Mouse (Mus musculus) lung, embryonic 16.5 days (tissue): Measurements from ENCODE around the gene Adamts17. TPM values are rescaled to one million over a fixed set of nuclear protein-coding genes. Genes with fewer than 3 reads are reported as not detected.
A peak's percentile ranks its signal among the peaks of the same experiment; 100 is the strongest.

Experiments used
- ATAC-seq: fragments of 200-750 bp; cut with Nextera tagmentation; 2 replicates; pipeline ENCODE4 v1.8.0; 2017; ENCODE audit warnings: low read depth, mild to moderate bottlenecking, moderate library complexity
- H3K27ac ChIP-seq: fragments of 300-500 bp; sonication (generic); 2 replicates; pipeline ENCODE4 v1.5.1; 2014; ENCODE audit warnings: mild to moderate bottlenecking, control low read depth, low read length
- H3K27me3 ChIP-seq: fragments of 300-500 bp; sonication (generic); 2 replicates; pipeline ENCODE4 v1.6.1; 2014; ENCODE audit warnings: low read depth, low read length, mixed read lengths; ENCODE audit not compliant: control insufficient read depth, insufficient read depth
- H3K36me3 ChIP-seq: fragments of 300-500 bp; sonication (generic); 2 replicates; pipeline ENCODE4 v1.6.1; 2014; ENCODE audit warnings: low read length; ENCODE audit not compliant: control insufficient read depth, insufficient read depth
- H3K4me1 ChIP-seq: fragments of 300-500 bp; sonication (generic); replicated peaks from 2 replicates; pipeline ENCODE4 v1.6.1; 2014; ENCODE audit warnings: low read length, mixed read lengths; ENCODE audit not compliant: control insufficient read depth, insufficient read depth
- H3K4me2 ChIP-seq: fragments of 300-500 bp; sonication (generic); 2 replicates; pipeline ENCODE4 v1.6.1; 2014; ENCODE audit warnings: low read depth, low read length, control low read depth
- H3K4me3 ChIP-seq: fragments of 300-500 bp; sonication (generic); 2 replicates; pipeline ENCODE4 v1.5.1; 2014; ENCODE audit warnings: mild to moderate bottlenecking, low read length, control low read depth
- H3K9ac ChIP-seq: fragments of 300-500 bp; sonication (generic); 2 replicates; pipeline ENCODE4 v1.6.1; 2014; ENCODE audit warnings: low read length, control low read depth
- H3K9me3 ChIP-seq: fragments of 300-500 bp; sonication (generic); 2 replicates; pipeline ENCODE4 v1.6.1; 2016; ENCODE audit warnings: low read length; ENCODE audit not compliant: control insufficient read depth
- WGBS: fragments of 180-500 bp; shearing (Covaris S2); extraction: QIAGEN DNeasy Blood & Tissue Kit; methylation state at CpG from one replicate; pipeline ENCODE4 v1.1.7; 2014; 5-methylcytosine and 5-hydroxymethylcytosine counted together
- polyA plus RNA-seq: library from polyadenylated mRNA; unstranded; fragments of >200 nt; fragmentation: Nextera tagmentation; extraction: Ambion mirVana; gene quantifications from 2 replicates; pipeline ENCODE4 v1.2.1, GENCODE M21; 2015

Gene Adamts17
- polyA plus RNA-seq, 1 experiment from 2014 or later: 15.4 TPM

DNA sequence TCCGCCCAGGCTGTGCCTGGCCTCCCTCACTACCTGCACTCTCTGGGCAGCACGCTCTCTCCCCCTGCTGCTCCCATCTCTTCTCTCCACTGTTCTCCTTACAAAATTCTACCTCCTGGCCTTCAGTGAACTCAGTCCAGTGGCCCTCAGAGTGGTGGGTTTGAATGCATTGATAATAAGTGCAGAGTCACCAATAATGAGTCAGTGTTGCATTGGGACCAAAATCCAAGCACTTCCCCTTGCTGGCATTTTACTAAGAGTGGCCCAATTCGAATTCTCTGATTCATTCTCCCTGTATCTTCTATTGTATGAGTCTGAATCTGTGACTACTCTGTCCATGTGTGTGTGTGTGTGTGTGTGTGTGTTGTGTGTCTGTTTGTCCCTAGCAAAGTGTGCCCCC lies 32.7 kb upstream of the Adamts17 start:
- no peaks in the 10 kb centered on the region for H3K27me3 ChIP-seq
- no peaks in the 10 kb centered on the region; the same call in 1 of the 2 replicates for H3K4me1 ChIP-seq
- no peak overlapping the region for H3K4me3 ChIP-seq
- no peak overlapping the region for H3K9ac ChIP-seq
- no peak overlapping the region for H3K27ac ChIP-seq
- no peak for ATAC-seq
- H3K36me3 ChIP-seq: no peaks in the 10 kb centered on the region
- no peak overlapping the region for H3K4me2 ChIP-seq
- WGBS: 66% methylated on average over 3 of the region's 3 CpGs
- no peaks in the 10 kb centered on the region for H3K9me3 ChIP-seq

DNA sequence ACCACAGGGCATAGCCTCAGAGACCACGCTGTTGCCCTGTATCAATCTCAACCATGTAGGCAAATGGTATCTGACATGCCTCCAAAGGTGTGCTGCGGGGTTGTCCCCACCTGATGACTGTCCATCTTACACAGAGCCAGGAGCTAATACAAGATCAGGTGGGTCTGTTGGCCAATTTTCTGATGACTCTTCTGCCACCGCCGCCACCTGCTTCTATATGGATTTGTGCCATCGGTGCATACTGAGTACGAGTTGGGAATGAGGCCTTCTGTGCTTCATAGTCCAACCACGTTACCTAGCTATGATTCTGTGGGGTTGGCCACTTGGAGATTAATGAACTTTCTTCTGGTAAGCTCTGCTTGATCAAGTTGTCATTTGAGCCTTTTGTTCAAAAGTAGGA lies 29.1 kb upstream of the Adamts17 start:
- Histone ChIP-seq H3K36me3 (no peaks in the 10 kb centered on the region), H3K27me3 (no peaks in the 10 kb centered on the region), H3K4me2 (no peak overlapping the region), H3K9ac (no peak overlapping the region), H3K27ac (no peak overlapping the region), H3K4me3 (no peak overlapping the region), H3K9me3 (no peaks in the 10 kb centered on the region), H3K4me1 (peaks cover 10% of the 10 kb centered on the region; the same call in 1 of the 2 replicates)
- WGBS: 92% methylated on average over 7 of the region's 7 CpGs
- no peak for ATAC-seq

DNA sequence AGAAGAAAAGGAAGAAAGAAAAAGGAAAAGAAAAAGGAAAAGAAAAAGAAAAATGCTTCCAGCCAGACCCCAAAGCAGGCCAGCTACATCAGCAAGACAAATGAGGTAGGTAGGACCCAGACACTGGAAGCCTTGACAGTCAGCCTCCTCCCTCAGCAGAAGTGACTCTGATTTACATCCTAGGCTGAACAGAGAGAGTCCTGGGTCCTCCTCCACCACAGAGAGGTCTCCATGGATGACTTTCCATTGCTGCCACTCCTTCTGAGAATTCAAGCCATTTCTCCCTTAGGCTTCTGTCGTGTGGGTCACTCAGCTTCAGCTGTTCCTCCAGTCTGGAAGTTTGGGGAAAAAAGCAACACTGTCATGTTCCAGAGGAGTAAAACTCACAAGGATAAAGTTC lies 28.2 kb upstream of the Adamts17 start:
- Histone ChIP-seq H3K27me3 (no peaks in the 10 kb centered on the region), H3K36me3 (no peaks in the 10 kb centered on the region), H3K4me3 (no peak overlapping the region)

DNA sequence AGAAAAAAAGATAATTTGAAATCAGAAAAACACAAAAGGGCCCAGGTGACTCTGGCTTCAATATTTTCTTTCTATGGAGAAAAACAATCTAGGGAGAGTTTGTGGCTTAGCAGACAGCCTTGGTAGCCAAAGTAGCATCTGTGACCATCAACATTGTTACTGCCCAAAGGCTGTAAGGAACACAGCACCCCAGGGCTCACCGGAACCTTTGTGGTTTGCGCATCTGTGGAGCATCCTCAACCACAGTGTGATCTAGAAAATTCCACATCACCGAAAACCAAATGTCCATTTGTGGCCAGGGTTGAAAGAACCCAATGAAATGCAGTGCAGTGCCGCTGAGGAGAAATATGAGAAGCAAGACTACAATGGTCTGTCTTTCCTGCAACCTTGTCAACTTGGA lies 27.2 kb upstream of the Adamts17 start:
- 83% methylated on average over 4 of the region's 4 CpGs for WGBS
- Histone ChIP-seq H3K9me3 (no peaks in the 10 kb centered on the region), H3K4me3 (no peak overlapping the region), H3K4me2 (no peak overlapping the region), H3K27me3 (no peaks in the 10 kb centered on the region), H3K4me1 (peaks cover 10% of the 10 kb centered on the region; the same call in 1 of the 2 replicates), H3K36me3 (no peaks in the 10 kb centered on the region), H3K27ac (0 out of 2 replicates have a peak overlapping the region, but pooled peaks have one; percentile 21), H3K9ac (no peak overlapping the region)
- no peak for ATAC-seq

More for the DNA sequence above, 28.2 kb upstream of the Adamts17 start:
- no peak for ATAC-seq
- Histone ChIP-seq H3K9me3 (no peaks in the 10 kb centered on the region), H3K4me2 (no peak overlapping the region), H3K4me1 (peaks cover 10% of the 10 kb centered on the region; the same call in 1 of the 2 replicates), H3K9ac (no peak overlapping the region), H3K27ac (no peak overlapping the region)
- WGBS: 55% methylated on average over 1 of the region's 1 CpGs

DNA sequence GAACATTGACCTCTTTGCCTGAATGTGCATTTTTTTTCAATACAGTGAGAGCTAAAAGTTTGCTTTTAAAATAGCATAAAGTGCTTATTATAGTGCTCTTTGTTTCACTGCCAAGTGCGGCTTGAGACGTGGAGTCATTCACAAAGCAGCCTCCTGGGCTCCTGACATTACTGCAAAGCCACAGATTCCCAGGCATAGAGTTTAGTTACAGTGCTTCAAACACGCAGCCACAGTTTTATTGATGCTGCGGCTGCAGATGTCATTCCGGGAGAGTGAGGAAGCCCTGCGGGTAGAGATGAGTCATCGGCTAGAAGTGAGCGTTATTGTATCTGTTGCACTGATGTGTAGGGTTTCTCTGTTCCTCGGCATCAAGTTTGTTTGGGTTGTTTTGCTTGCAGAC lies 26.8 kb upstream of the Adamts17 start:
- Histone ChIP-seq H3K27ac (no peak overlapping the region), H3K4me2 (no peak overlapping the region), H3K9ac (no peak overlapping the region), H3K4me3 (no peak overlapping the region), H3K27me3 (no peaks in the 10 kb centered on the region), H3K36me3 (no peaks in the 10 kb centered on the region), H3K4me1 (peaks cover 10% of the 10 kb centered on the region; the same call in 1 of the 2 replicates), H3K9me3 (no peaks in the 10 kb centered on the region)
- peak; percentile 38; the same call in 1 of the 2 replicates for ATAC-seq
- 49% methylated on average over 9 of the region's 9 CpGs for WGBS

DNA sequence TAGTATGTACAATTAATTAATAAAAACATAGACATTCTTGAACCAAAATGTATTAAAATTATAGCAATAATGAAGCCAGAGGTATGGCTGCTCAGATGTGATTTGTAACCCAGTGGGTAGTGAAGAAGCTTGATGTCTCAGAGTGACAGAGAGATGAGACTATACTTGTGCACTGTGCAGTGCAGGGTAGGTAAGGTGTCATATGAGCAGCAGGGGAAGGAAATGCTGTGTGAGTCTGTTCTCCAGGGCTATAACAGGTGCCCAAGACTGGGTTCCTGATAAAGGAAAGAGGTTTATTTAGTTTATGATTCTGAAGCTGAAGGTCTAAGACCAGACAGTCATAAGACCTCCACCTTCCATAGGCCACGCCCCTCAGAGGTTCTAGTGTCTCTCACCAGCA lies 26.4 kb upstream of the Adamts17 start:
- Histone ChIP-seq H3K27me3 (no peaks in the 10 kb centered on the region), H3K27ac (no peak overlapping the region), H3K4me2 (no peak overlapping the region), H3K4me3 (no peak overlapping the region), H3K9ac (no peak overlapping the region), H3K4me1 (peaks cover 10% of the 10 kb centered on the region; the same call in 1 of the 2 replicates), H3K36me3 (no peaks in the 10 kb centered on the region), H3K9me3 (no peaks in the 10 kb centered on the region)
- WGBS: 70% methylated on average over 1 of the region's 1 CpGs
- ATAC-seq: no peak

DNA sequence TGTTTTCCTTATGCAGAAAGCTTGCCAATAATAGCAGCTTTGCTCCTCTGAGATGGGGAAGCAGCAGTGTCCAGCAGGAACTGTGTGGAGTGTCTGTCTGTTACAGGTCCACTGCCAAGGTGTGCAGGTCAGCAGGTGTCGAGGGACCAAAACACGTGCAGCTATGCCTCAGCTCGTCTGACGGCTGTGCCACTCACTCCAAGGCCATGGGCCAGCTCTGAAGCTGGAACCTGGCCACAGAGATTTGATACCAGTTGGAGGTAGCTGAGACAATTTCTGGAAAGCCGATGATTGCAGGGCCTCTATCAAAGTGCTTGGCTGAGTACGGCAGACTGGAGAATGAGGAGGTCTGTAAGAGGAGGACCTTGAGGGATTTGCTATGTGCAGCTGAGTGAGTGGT lies 24.0 kb upstream of the Adamts17 start:
- Histone ChIP-seq H3K9me3 (no peaks in the 10 kb centered on the region), H3K4me1 (peaks cover 10% of the 10 kb centered on the region; the same call in 1 of the 2 replicates), H3K4me3 (no peak overlapping the region), H3K9ac (no peak overlapping the region), H3K36me3 (no peaks in the 10 kb centered on the region), H3K27ac (no peak overlapping the region), H3K4me2 (no peak overlapping the region), H3K27me3 (no peaks in the 10 kb centered on the region)
- WGBS: 78% methylated on average over 6 of the region's 6 CpGs
- ATAC-seq: no peak

DNA sequence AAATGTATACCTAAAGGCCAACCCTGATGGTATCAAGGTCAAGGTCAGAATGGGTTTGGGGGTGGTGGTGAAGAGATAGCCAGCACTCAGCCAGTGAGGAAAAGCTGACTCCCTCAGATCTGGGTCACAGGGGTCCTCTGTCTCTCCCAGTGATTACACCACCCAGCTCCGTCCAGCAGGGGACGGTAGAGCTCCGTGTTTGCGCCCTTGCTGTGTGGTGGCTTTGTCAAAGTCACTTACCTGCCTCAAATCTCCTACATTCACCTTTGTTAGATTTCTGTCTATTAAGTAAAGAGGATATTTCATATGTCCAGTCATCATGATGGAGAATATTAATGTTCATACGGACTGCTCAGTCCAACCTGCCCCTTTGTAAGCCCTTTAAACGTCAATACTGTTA lies 19.5 kb upstream of the Adamts17 start:
- Histone ChIP-seq H3K27ac (no peak overlapping the region), H3K4me3 (no peak overlapping the region), H3K9me3 (no peaks in the 10 kb centered on the region), H3K4me2 (no peak overlapping the region), H3K9ac (no peak overlapping the region), H3K36me3 (no peaks in the 10 kb centered on the region), H3K4me1 (peaks cover 7% of the 10 kb centered on the region), H3K27me3 (no peaks in the 10 kb centered on the region)
- WGBS: 25% methylated on average over 6 of the region's 6 CpGs
- ATAC-seq: no peak

DNA sequence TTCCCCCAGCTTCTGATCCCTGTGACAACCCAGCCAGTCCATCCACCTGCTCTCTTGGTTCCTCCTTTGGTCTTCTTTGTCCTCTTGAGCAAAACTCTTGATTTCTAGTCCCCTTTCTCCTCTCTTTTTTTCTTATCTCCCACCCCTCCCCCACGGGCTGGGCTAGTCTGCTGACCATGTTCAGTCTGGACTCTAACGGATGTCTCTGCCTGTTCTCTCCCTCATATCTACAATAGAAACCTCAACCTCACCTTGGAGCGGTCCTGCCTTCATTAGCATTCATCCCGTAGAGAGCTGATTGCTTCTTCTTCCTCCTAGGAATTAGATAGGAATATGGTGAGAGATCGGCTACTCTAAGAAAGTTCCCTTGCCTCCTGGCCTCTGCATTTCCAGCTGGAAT lies 8.7 kb upstream of the Adamts17 start:
- peak; percentile 46; the same call in 1 of the 2 replicates for ATAC-seq
- peak overlapping the region; percentile 37 for H3K4me2 ChIP-seq
- 21% methylated on average over 5 of the region's 5 CpGs for WGBS
- peak overlapping the region; percentile 58 for H3K27ac ChIP-seq
- no peak overlapping the region for H3K4me3 ChIP-seq
- H3K9me3 ChIP-seq: no peaks in the 10 kb centered on the region
- H3K27me3 ChIP-seq: no peaks in the 10 kb centered on the region
- no peaks in the 10 kb centered on the region for H3K36me3 ChIP-seq
- H3K9ac ChIP-seq: no peak overlapping the region
- peaks cover 18% of the 10 kb centered on the region for H3K4me1 ChIP-seq

DNA sequence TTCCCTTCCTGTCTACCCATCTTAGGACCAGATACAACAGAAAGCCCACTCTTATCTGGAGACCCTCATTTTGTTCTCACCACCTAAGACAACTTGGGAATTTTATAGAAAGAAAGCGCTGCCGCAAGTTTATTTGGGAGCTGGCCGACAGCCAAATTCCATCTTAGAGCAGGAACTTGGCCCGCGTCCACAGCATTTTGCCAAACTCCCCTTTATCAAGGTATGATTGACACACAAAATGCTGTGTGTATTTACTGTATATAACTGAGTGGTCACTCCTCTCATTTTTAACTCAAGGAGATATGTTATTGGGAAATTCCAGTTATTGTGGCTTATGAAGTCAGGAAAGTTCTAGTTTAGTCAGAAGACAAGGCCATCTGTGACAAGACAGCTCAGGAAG lies 8.2 kb upstream of the Adamts17 start:
- no peak overlapping the region for H3K9ac ChIP-seq
- peak overlapping the region; percentile 37 for H3K4me2 ChIP-seq
- peak; percentile 63 for ATAC-seq
- no peaks in the 10 kb centered on the region for H3K27me3 ChIP-seq
- H3K9me3 ChIP-seq: no peaks in the 10 kb centered on the region
- peak overlapping the region; percentile 58 for H3K27ac ChIP-seq
- H3K36me3 ChIP-seq: no peaks in the 10 kb centered on the region
- WGBS: 1% methylated on average over 5 of the region's 5 CpGs
- no peak overlapping the region for H3K4me3 ChIP-seq
- peaks cover 18% of the 10 kb centered on the region for H3K4me1 ChIP-seq
